Mouse (Mus musculus): ENCODE measurements around the gene Rbck1. TPM values are rescaled to one million over a fixed set of nuclear protein-coding genes. Genes with fewer than 3 reads are reported as not detected.

Gene Rbck1
- polyA plus RNA-seq, 2 experiments: 34.3 to 49.6 TPM

- WGBS (ENCODE audit: insufficient replicate concordance): 79% methylated on average over 8 of the region's 8 CpGs
Observed at GRCm38 (mm10) chr2:152326654-152327053, 5.8 kb downstream of the Rbck1 start.

GRCm38 (mm10) chr2:152326157-152326556, 6.3 kb downstream of the Rbck1 start:
- peaks cover 31% of the 10 kb centered on the region for H3K36me3 ChIP-seq (replicated peaks; ENCODE audit: control insufficient read depth, insufficient read depth, low read depth)
- H3K27ac ChIP-seq: no peak overlapping the region
- H3K4me1 ChIP-seq (replicated peaks; ENCODE audit: control insufficient read depth in 2 of 2, insufficient read depth in 2 of 2, low read length in 1 of 2): peaks cover 6 to 9% of the 10 kb centered on the region in 2 experiments
- no peaks in the 10 kb centered on the region for H3K9me3 ChIP-seq (ENCODE audit: control insufficient read depth, low read length)
- WGBS (ENCODE audit: insufficient replicate concordance): 86% methylated on average over 13 of the region's 13 CpGs
- TF ChIP-seq CTCF (IDR thresholded peaks at IDR 0.05; ENCODE audit: low read depth) (no peak), EP300 (IDR thresholded peaks at IDR 0.05; ENCODE audit: low read depth) (no peak)
- DNase-seq (ENCODE audit: low read depth in 3 of 3, low spot score in 3 of 3) (no peak), ATAC-seq (ENCODE audit: insufficient read depth) (no peak)
- H3K9ac ChIP-seq (replicated peaks): no peak overlapping the region
- H3K4me2 ChIP-seq (ENCODE audit: low read depth): no peak overlapping the region
- no peaks in the 10 kb centered on the region for H3K27me3 ChIP-seq (ENCODE audit: control insufficient read depth, insufficient read depth, low read length)
- H3K4me3 ChIP-seq (ENCODE audit: insufficient read depth in 1 of 2, low read depth in 2 of 2, low read length in 2 of 2): no peak overlapping the region

More at GRCm38 (mm10) chr2:152326654-152327053, 5.8 kb downstream of the Rbck1 start:
- Histone ChIP-seq H3K27ac (no peak overlapping the region), H3K4me1 (replicated peaks; ENCODE audit: control insufficient read depth in 2 of 2, insufficient read depth in 2 of 2, low read length in 1 of 2) (peaks cover 6 to 11% of the 10 kb centered on the region in 2 experiments), H3K4me3 (ENCODE audit: insufficient read depth in 1 of 2, low read depth in 2 of 2, low read length in 2 of 2) (no peak overlapping the region), H3K9ac (replicated peaks) (no peak overlapping the region), H3K9me3 (ENCODE audit: control insufficient read depth, low read length) (no peaks in the 10 kb centered on the region), H3K36me3 (replicated peaks; ENCODE audit: control insufficient read depth, insufficient read depth, low read depth) (peaks cover 30% of the 10 kb centered on the region), H3K4me2 (ENCODE audit: low read depth) (no peak overlapping the region), H3K27me3 (ENCODE audit: control insufficient read depth, insufficient read depth, low read length) (no peaks in the 10 kb centered on the region)
- no peak for DNase-seq (ENCODE audit: low read depth in 3 of 3, low spot score in 3 of 3)
- TF ChIP-seq EP300 (IDR thresholded peaks at IDR 0.05; ENCODE audit: low read depth): no peak
- TF ChIP-seq CTCF (IDR thresholded peaks at IDR 0.05; ENCODE audit: low read depth): no peak
- ATAC-seq (ENCODE audit: insufficient read depth): no peak

DNA sequence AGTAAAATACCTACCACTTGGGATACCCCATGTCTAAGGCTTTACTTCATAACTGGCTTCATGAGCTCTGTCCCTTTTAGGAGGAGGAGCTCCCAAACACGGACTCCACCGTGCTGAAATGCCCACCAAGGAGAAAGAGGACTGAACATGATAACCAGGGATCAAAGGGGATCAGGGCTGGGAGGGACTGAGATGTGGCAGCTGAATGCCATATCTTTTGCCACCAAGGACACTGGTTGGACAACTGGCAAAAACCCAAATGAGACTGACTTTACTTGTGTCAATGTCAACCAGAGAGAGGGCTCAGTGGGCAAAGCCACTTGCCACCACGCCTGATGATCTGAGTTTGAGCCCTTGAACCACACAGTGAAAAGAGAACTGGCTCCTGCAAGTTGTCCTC, 7.6 kb downstream of the Rbck1 start:
- Histone ChIP-seq H3K27me3 (ENCODE audit: control insufficient read depth, insufficient read depth, low read length) (no peaks in the 10 kb centered on the region), H3K36me3 (replicated peaks; ENCODE audit: control insufficient read depth, insufficient read depth, low read depth) (peaks cover 31% of the 10 kb centered on the region), H3K9ac (replicated peaks) (no peak overlapping the region), H3K9me3 (ENCODE audit: control insufficient read depth, low read length) (no peaks in the 10 kb centered on the region), H3K4me3 (ENCODE audit: insufficient read depth in 1 of 2, low read depth in 2 of 2, low read length in 2 of 2) (no peak overlapping the region), H3K4me1 (replicated peaks; ENCODE audit: control insufficient read depth in 2 of 2, insufficient read depth in 2 of 2, low read length in 1 of 2) (no peaks in the 10 kb centered on the region), H3K4me2 (ENCODE audit: low read depth) (no peak overlapping the region), H3K27ac (no peak overlapping the region)
- DNase-seq (ENCODE audit: low read depth in 3 of 3, low spot score in 3 of 3) (no peak), ATAC-seq (ENCODE audit: insufficient read depth) (no peak)
- TF ChIP-seq EP300 (IDR thresholded peaks at IDR 0.05; ENCODE audit: low read depth) (no peak), CTCF (IDR thresholded peaks at IDR 0.05; ENCODE audit: low read depth) (no peak)
- WGBS (ENCODE audit: insufficient replicate concordance): 78% methylated on average over 3 of the region's 3 CpGs

DNA sequence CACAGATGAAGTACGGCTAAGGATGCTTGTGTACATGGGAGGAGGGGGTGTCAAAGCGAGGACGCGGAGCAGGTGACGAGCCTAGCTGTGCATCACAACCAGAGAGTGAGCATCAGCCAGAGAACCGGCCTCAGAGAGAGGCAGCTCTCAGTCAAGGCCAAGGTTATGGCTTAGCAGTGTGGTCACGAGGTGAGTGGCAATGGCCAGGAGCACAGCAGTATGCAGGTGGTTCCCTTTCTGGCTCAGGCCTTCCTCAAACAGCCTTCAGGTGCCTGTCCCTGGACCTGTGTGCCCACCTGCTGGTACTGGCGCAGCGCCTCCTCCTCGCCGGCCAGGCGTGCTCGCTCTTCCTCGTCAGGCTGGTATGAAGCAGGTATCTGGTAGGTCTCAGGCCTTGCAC, 8.5 kb downstream of the Rbck1 start:
- Histone ChIP-seq H3K9me3 (ENCODE audit: control insufficient read depth, low read length) (no peaks in the 10 kb centered on the region), H3K27me3 (ENCODE audit: control insufficient read depth, insufficient read depth, low read length) (no peaks in the 10 kb centered on the region), H3K4me3 (ENCODE audit: insufficient read depth in 1 of 2, low read depth in 2 of 2, low read length in 2 of 2) (no peak overlapping the region), H3K36me3 (replicated peaks; ENCODE audit: control insufficient read depth, insufficient read depth, low read depth) (peaks cover 33% of the 10 kb centered on the region), H3K27ac (no peak overlapping the region), H3K4me1 (replicated peaks; ENCODE audit: control insufficient read depth in 2 of 2, insufficient read depth in 2 of 2, low read length in 1 of 2) (no peaks in the 10 kb centered on the region), H3K9ac (replicated peaks) (no peak overlapping the region), H3K4me2 (ENCODE audit: low read depth) (no peak overlapping the region)
- DNase-seq (ENCODE audit: low read depth in 3 of 3, low spot score in 3 of 3) (no peak), ATAC-seq (ENCODE audit: insufficient read depth) (no peak)
- WGBS (ENCODE audit: insufficient replicate concordance): 86% methylated on average over 14 of the region's 14 CpGs
- TF ChIP-seq EP300 (IDR thresholded peaks at IDR 0.05; ENCODE audit: low read depth) (no peak), CTCF (IDR thresholded peaks at IDR 0.05; ENCODE audit: low read depth) (no peak)

GRCm38 (mm10) chr2:152322198-152322597, 10.3 kb downstream of the Rbck1 start:
- Histone ChIP-seq H3K9ac (replicated peaks) (no peak overlapping the region), H3K27me3 (ENCODE audit: control insufficient read depth, insufficient read depth, low read length) (no peaks in the 10 kb centered on the region), H3K4me2 (ENCODE audit: low read depth) (no peak overlapping the region), H3K27ac (no peak overlapping the region), H3K4me3 (ENCODE audit: insufficient read depth in 1 of 2, low read depth in 2 of 2, low read length in 2 of 2) (no peak overlapping the region), H3K36me3 (replicated peaks; ENCODE audit: control insufficient read depth, insufficient read depth, low read depth) (peaks cover 39% of the 10 kb centered on the region), H3K9me3 (ENCODE audit: control insufficient read depth, low read length) (no peaks in the 10 kb centered on the region), H3K4me1 (replicated peaks; ENCODE audit: control insufficient read depth in 2 of 2, insufficient read depth in 2 of 2, low read length in 1 of 2) (no peaks in the 10 kb centered on the region)
- TF ChIP-seq CTCF (IDR thresholded peaks at IDR 0.05; ENCODE audit: low read depth) (no peak), EP300 (IDR thresholded peaks at IDR 0.05; ENCODE audit: low read depth) (no peak)
- DNase-seq (ENCODE audit: low read depth in 3 of 3, low spot score in 3 of 3) (no peak), ATAC-seq (ENCODE audit: insufficient read depth) (no peak)
- WGBS (ENCODE audit: insufficient replicate concordance): 79% methylated on average over 6 of the region's 6 CpGs
